Mouse (Mus musculus) kidney, adult 2 months (tissue): ENCODE measurements at regions not wholly inside any gene's neighbourhood (a gene's known extent, or its start where the extent isn't known, plus 50 kb on each side); places are given as distances from the start of the nearest gene placed in this dataset.
A peak's percentile ranks its signal among the peaks of the same experiment; 100 is the strongest.

Source experiments
- DNase-seq: peaks from one replicate; pipeline ENCODE4 v3.0.0; 2021
- H3K27ac ChIP-seq: fragments of 200-500 bp; 2 replicates; pipeline ENCODE4 v1.5.1; 2012; ENCODE audit warnings: low read depth, low read length, control low read depth, inconsistent platforms; ENCODE audit not compliant: insufficient read depth
- H3K27me3 ChIP-seq: fragments of 200-500 bp; replicated peaks from 2 replicates; pipeline ENCODE4 v1.6.1; 2012; ENCODE audit warnings: mild to moderate bottlenecking, moderate library complexity, low read length, inconsistent platforms; ENCODE audit not compliant: control insufficient read depth, insufficient read depth
- H3K36me3 ChIP-seq: fragments of 200-500 bp; 2 replicates; pipeline ENCODE4 v1.6.1; 2012; ENCODE audit warnings: mild to moderate bottlenecking, moderate library complexity, low read length, inconsistent platforms; ENCODE audit not compliant: control insufficient read depth, insufficient read depth
- H3K4me1 ChIP-seq: fragments of 200-500 bp; 2 replicates; pipeline ENCODE4 v1.6.1; 2011; ENCODE audit warnings: low read length; ENCODE audit not compliant: control insufficient read depth, insufficient read depth
- H3K4me3 ChIP-seq: fragments of 200-500 bp; 2 replicates; pipeline ENCODE4 v1.5.1; 2011; ENCODE audit warnings: mild to moderate bottlenecking, low read depth, low read length, control low read depth; ENCODE audit not compliant: insufficient read depth
- CTCF ChIP-seq: fragments of 200-500 bp; conservative IDR thresholded peaks from 2 replicates; pipeline ENCODE4 v1.5.1; 2011; ENCODE audit warnings: low read depth, mild to moderate bottlenecking, control low read depth, low read length, moderate library complexity, mixed read lengths; ENCODE audit not compliant: insufficient read depth, insufficient read length
- POLR2A ChIP-seq: fragments of 200-500 bp; IDR thresholded peaks from one replicate; pipeline ENCODE4 v1.6.1; 2011; ENCODE audit warnings: low read depth, low read length, control low read depth
- WGBS: fragments of 180-500 bp; shearing (Covaris S2); methylation state at CpG from one replicate; pipeline ENCODE4 v1.1.7; 2018; 5-methylcytosine and 5-hydroxymethylcytosine counted together

DNA sequence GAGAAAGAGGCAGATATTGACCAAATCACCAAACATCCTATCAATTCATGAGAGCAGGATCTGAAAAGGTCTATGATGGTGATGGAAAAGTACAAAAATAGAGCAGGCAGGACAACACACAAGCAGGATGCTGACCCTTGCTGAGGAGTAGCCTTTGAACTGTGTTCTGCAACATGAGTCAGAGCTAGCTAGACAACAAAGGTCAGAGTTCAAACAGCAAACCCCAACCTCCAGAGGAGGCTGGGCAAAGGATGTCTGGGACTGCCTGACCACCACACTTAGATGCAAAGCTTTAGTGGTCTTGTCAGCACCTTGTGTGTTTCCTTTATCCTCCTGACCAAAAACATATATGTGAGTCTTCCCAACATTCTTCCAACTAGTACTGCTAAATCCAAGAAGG, 122.5 kb upstream of the Car8 start:
- Histone ChIP-seq H3K4me3 (no peak overlapping the region), H3K27ac (peak overlapping the region; percentile 74; the same call in 1 of the 2 replicates), H3K27me3 (no peaks in the 10 kb centered on the region), H3K4me1 (peaks cover 3% of the 10 kb centered on the region; the same call in 1 of the 2 replicates), H3K36me3 (no peaks in the 10 kb centered on the region)
- TF ChIP-seq CTCF (no peak), POLR2A (no peak)
- DNase-seq: peak; percentile 45

DNA sequence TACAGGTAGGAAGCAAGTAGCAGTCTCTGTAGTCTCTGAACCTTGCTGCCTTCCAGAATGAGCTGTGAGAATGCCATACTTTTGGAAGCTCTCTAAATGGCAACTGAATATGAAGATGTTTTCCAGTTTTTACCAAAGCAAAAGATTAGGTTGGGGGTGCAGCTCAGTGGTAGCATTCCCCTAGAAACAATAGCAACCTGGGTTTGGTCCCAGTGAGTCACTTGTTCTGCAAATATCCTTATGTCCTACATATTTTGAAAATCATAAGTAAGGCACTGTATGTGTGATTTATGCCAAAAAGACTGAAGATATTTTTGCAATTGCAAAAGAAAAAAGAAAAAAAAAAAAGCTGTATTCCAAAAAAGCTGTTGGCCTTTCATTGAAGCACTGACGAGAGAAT, 118.6 kb upstream of the Car8 start:
- H3K27ac ChIP-seq: no peak overlapping the region
- DNase-seq: no peak
- H3K36me3 ChIP-seq: no peaks in the 10 kb centered on the region
- peaks cover 3% of the 10 kb centered on the region; the same call in 1 of the 2 replicates for H3K4me1 ChIP-seq
- TF ChIP-seq CTCF: no peak
- no peak for TF ChIP-seq POLR2A
- WGBS: 80% methylated on average over 1 of the region's 1 CpGs
- H3K4me3 ChIP-seq: no peak overlapping the region
- no peaks in the 10 kb centered on the region for H3K27me3 ChIP-seq

DNA sequence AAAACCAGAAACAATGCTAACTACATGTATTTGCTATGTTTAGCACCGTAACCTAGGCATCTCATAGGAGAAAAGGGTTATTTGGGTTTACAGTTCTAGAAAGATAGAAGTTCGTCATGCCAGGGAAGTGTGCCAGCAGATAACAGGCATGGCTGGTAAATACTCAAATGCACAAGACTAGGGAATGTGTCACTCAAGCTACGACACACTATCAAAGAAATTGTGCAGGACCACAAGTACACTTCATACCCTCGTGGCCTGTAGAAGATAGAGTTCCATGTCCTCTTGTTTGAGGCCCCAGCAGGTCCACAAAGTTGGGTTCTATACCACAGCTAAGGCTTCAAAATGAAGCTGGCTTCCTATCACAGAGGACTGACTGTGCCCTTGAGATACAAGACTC, 103.1 kb upstream of the Car8 start:
- H3K4me3 ChIP-seq: no peak overlapping the region
- DNase-seq: no peak
- no peaks in the 10 kb centered on the region for H3K27me3 ChIP-seq
- no peak overlapping the region for H3K27ac ChIP-seq
- WGBS: 96% methylated on average over 4 of the region's 4 CpGs
- TF ChIP-seq POLR2A (no peak), CTCF (no peak)
- H3K4me1 ChIP-seq: no peaks in the 10 kb centered on the region
- no peaks in the 10 kb centered on the region for H3K36me3 ChIP-seq

DNA sequence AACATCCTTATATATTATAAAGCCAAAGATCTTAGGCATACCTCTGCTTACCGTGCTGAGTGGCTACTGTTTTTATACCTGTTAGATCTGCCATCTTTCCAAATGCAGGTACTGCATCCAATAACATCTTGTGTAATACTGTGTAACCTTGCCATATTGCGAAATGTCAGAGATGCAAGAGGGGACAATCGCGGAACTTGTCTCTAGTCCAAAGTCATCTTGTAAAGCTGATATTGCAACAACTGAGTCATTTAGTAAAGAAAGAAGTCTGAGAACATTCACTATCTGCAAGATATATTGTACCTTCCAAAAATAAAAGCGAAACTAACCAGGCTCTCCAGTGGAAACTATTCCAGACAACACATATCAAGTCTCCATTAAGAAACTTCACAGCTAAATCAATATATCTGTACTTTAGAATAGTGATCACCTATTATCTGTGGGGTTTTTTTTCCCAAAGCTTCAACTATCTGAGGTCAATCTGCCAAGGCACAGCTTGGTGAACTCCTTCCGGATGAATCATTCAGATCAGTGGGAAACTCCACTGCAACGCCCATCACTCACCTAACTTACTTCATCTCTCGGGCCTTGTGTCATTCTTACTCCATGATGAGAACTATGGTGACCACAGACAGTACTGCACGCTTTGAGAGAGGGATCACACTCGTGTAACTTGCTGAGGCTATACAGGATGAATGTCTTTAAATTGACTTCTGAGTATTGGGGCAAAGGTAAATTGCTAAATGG, 70.6 kb upstream of the Car8 start:
- 91% methylated on average over 10 of the region's 10 CpGs for WGBS
- DNase-seq: no peak
- no peaks in the 10 kb centered on the region for H3K27me3 ChIP-seq
- no peak overlapping the region for H3K27ac ChIP-seq
- H3K4me1 ChIP-seq: no peaks in the 10 kb centered on the region
- no peaks in the 10 kb centered on the region for H3K36me3 ChIP-seq
- TF ChIP-seq CTCF (no peak), POLR2A (no peak)
- H3K4me3 ChIP-seq: no peak overlapping the region

DNA sequence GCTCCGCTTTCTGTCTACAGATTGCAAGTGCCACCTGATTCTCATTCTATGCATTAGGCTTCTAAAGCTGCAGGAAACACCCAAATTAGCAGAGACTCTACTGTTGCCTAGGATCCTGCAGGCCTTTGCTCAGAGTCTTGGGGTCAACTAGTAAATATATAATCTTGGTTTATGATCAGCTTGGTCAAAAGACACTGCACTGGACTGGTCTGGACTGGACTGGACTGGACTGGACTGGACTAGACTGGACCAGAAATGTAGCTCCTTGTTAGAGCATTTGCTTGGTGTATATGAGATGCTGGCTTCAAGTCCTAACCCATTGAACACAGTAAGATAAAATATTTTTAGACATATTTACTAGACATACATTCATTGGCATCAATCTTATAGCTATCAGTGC, 53.7 kb upstream of the Car8 start:
- Histone ChIP-seq H3K27ac (no peak overlapping the region), H3K4me1 (no peaks in the 10 kb centered on the region), H3K36me3 (no peaks in the 10 kb centered on the region), H3K27me3 (no peaks in the 10 kb centered on the region), H3K4me3 (no peak overlapping the region)
- no peak for TF ChIP-seq POLR2A
- no peak for TF ChIP-seq CTCF
- DNase-seq: peak; percentile 26
- WGBS: 70% methylated on average over 1 of the region's 1 CpGs

DNA sequence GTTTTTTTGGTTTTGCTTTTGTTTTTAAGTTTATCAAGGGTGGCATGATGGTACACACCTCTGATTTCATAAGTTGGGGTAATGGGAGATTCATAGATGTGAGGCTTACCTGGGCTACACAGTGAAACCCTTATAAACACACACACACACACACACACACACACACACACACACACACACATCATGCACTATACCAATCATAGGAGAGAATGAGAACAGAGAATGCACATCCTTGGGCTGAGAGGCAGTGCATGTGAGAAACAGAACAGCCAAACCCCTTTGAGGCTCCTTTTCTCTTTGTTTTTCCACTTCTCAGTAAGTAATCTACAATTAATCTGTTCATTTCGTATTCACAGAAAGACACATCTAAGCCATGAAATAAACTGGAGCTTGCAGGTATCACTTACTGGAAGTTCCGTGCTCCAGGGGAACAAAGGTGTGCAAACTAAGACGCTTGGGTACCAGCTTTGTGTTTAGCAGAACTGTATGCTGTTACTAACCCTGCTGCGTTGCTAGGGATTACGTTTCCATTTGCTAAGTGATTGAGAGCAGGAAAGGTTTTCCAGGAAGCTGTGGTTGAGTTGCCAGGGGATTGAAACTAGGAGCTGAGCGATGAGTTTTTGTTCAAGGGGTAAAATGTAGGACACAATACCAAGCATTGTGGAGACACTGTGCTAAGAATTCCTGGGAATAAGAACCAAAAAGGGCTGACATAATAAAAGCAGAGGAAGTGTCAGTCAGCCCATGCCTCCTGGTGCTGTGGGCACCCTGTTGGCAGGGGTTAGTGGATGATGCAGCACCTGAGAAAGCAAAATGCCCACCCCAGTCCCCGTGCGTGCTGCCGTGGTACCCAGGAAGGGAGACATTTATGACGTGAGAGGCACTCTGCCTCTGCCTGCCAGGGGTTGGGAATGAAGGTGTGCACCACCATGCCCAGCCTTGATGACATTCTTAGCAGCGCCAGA, 53.0 kb upstream of the Car8 start:
- no peak overlapping the region for H3K27ac ChIP-seq
- no peak for DNase-seq
- no peaks in the 10 kb centered on the region for H3K36me3 ChIP-seq
- no peaks in the 10 kb centered on the region for H3K27me3 ChIP-seq
- H3K4me3 ChIP-seq: no peak overlapping the region
- no peak for TF ChIP-seq CTCF
- no peak for TF ChIP-seq POLR2A
- H3K4me1 ChIP-seq: no peaks in the 10 kb centered on the region
- 54% methylated on average over 11 of the region's 11 CpGs for WGBS

DNA sequence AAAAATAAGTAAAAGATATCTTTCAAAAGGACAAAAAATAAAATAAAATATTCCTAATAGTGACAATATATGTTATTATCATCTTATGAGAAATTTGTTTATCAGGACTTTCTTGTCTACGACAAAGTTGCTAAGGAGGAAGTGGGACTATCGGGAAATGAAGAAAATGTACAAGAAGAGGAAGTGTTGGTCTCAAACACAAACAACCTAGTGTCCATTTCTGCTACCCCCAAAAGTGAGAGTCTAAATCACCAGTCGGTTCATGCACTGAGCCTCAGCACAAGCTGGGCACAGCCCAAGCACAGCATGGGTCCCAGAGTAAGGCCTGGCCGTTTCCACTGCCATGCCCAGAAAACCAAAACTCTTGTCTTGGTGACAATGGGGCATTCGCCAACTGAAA, 51.1 kb upstream of the Car8 start:
- Histone ChIP-seq H3K36me3 (no peaks in the 10 kb centered on the region), H3K4me3 (no peak overlapping the region), H3K27me3 (no peaks in the 10 kb centered on the region), H3K4me1 (no peaks in the 10 kb centered on the region), H3K27ac (no peak overlapping the region)
- no peak for DNase-seq
- WGBS: 82% methylated on average over 5 of the region's 5 CpGs
- TF ChIP-seq CTCF: no peak
- no peak for TF ChIP-seq POLR2A
